In the genomic region with DNA sequence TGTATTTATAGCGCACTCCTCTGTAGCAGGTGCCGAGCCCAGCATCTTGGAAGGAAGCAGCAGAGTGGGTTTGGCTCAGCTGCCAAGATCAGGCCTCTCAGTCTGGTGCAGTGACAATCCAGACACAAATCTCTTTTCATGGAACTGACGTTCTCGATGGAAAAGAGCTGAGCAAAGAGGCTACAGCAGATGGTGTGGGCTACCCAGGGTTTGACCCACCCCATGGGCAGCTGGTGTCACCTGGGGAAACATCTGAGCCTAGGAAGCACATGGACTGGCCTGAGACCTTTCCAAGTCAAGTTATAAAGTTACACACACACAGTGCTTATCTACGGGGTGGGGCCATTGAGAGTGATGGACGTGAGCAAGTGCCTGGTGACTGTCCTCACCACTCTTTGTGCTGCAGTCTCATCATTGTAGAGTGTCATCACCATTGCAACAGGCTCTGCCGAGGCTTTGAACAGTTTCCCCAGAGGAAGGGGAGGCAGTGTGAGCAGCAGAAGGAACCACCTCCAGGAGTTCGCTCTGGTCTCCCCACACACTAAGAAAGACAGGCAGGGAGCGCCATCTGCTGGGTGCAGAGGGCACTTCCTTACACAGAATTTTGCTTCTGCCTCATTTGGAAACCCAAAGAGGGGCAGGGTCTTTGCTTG, we compare ENCODE assay signal across 8 mouse cellular contexts. TPM values are rescaled to one million over a fixed set of nuclear protein-coding genes. Genes with fewer than 3 reads are reported as not detected.
DNase-seq lines count a peak whose midpoint lies in the region; ATAC-seq and TF ChIP-seq lines count a peak whose summit lies in the region.

No protein-coding gene starts in this region.

- no peak overlapping the region for H3K9ac ChIP-seq in hindbrain, postnatal 0 days (replicated peaks; ENCODE audit: low read length)

- H3K4me2 ChIP-seq in hindbrain, postnatal 0 days (ENCODE audit: low read depth, low read length) = no peak overlapping the region

- 0 out of 2 replicates have a peak overlapping the region, but pooled peaks have one; percentile 51 for H3K27ac ChIP-seq in hindbrain, postnatal 0 days
- H3K27ac ChIP-seq in left cerebral cortex, adult 2 months = peak overlapping the region; percentile 88

- peak; percentile 97 for TF ChIP-seq CTCF in hindbrain, postnatal 0 days (IDR thresholded peaks at IDR 0.05; ENCODE audit: low read depth)
- peak; percentile 95 for TF ChIP-seq CTCF in left cerebral cortex, adult 2 months (IDR thresholded peaks at IDR 0.05)

- H3K9me3 ChIP-seq in hindbrain, postnatal 0 days (ENCODE audit: low read length) = no peaks in the 10 kb centered on the region

- no peak overlapping the region for H3K4me3 ChIP-seq in hindbrain, postnatal 0 days (ENCODE audit: low read length)
- no peak overlapping the region for H3K4me3 ChIP-seq in left cerebral cortex, adult 2 months

- peaks cover 12% of the 10 kb centered on the region; the same call in 1 of the 2 replicates for H3K4me1 ChIP-seq in hindbrain, postnatal 0 days (ENCODE audit: insufficient read depth, low read length)

- peak; percentile 92 for ATAC-seq in common myeloid progenitor, adult 5-6 weeks (replicated peaks; ENCODE audit: low read depth, poor library complexity, severe bottlenecking)
- peak; percentile 80 for ATAC-seq in hindbrain, postnatal 0 days
- peak; percentile 94 for ATAC-seq in megakaryocyte, adult 5-6 weeks (ENCODE audit: poor library complexity, severe bottlenecking)

- intact Hi-C loops in left cerebral cortex, adult 2 months (cut with DNase I) = loop anchor here (1.0 to 2.0 kb wide), 5 partner anchors 34 to 184 kb away; partner anchors contain the start of genes Pkig and Serinc3

- no peaks in the 10 kb centered on the region for H3K36me3 ChIP-seq in hindbrain, postnatal 0 days (ENCODE audit: insufficient read depth, low read length)

- no peaks in the 10 kb centered on the region for H3K27me3 ChIP-seq in hindbrain, postnatal 0 days (ENCODE audit: insufficient read depth, low read length)

- DNase-seq in ZHBTc4 (ENCODE audit: low read depth, low spot score) = peak; percentile 78
- peak; percentile 59 to 66 for DNase-seq in gastrocnemius, adult 8-10 months (ENCODE audit: low spot score in 2 of 2)
- DNase-seq in hindbrain, postnatal 0 days (ENCODE audit: low spot score) = peak; percentile 93
- peak; percentile 80 to 85 for DNase-seq in left cerebral cortex, adult 2 months (ENCODE audit: extremely low spot score in 1 of 2, low spot score in 2 of 2)
- DNase-seq in right cerebral cortex, adult 18-20 months = peak; percentile 83
- peak; percentile 64 for DNase-seq in urinary bladder, adult 2 months (ENCODE audit: low spot score)

- 22% methylated on average over 9 of the region's 9 CpGs for WGBS in hindbrain, postnatal 0 days

RNA-seq across cellular contexts. Expression of gene Ada, which starts 31.0 kb away (rescaled TPM):
- 16.9 and 17.6 TPM in 2 replicates for total RNA-seq in common myeloid progenitor, adult 5-6 weeks (2017)
- 1 to 10 TPM in 1 of 4 experiments, under 1 TPM in 2, not detected in 1; 0.34 to 1.2 (median 0.62) TPM for total RNA-seq in gastrocnemius, adult 8-10 months (2022)
- total RNA-seq in hindbrain, postnatal 0 days (2014; rRNA removed) = 2.2 and 3.4 TPM in 2 replicates
- polyA plus RNA-seq in hindbrain, postnatal 0 days (2015; fragmentation: Nextera tagmentation; extraction: Ambion mirVana) = 3.2 and 3.4 TPM in 2 replicates
- under 1 TPM; 0.79 to 0.93 TPM for total RNA-seq in left cerebral cortex, adult 2 months (2021)
- 3.7 and 5.3 TPM in 2 replicates for total RNA-seq in megakaryocyte, adult 5-6 weeks (2015)
- total RNA-seq in megakaryocyte, adult 5-6 weeks (2017) = 6.1 and 7.6 TPM in 2 replicates
- 8.7 and 9.5 TPM in 2 replicates for polyA plus RNA-seq in urinary bladder, adult 2 months (2012; rRNA removed)
